Mouse (Mus musculus) heart, postnatal 25 days (tissue): ENCODE results near the gene Rps17. TPM values are rescaled to one million over a fixed set of nuclear protein-coding genes. Genes with fewer than 3 reads are reported as not detected.

Experiments
- total RNA-seq, 2 experiments: library from RNA; stranded (reverse); gene quantifications; 2 replicates each; pipeline ENCODE4 v1.2.3; 2021

Rps17 gene
- total RNA-seq, 2 experiments from 2014 or later = 798 to 858 TPM

Other genes with a start within 250 kb of the Rps17 start
- under 1 TPM; 0.10 to 0.11 TPM for gene Slc28a1, start 230.5 kb downstream of the Rps17 start, total RNA-seq
- 10 to 100 TPM in 1 of 2 experiments, 1 to 10 TPM in 1; 9.7 to 10.1 TPM for gene Pde8a, start 131.7 kb downstream of the Rps17 start, total RNA-seq
- gene Cpeb1, start 110.2 kb upstream of the Rps17 start, total RNA-seq = 10 to 100 TPM in 1 of 2 experiments, 1 to 10 TPM in 1; 7.0 to 12.3 TPM
- not detected for gene Ap3b2, start 148.7 kb upstream of the Rps17 start, total RNA-seq
- not detected for gene BC048679, start 153.0 kb upstream of the Rps17 start, total RNA-seq
- 100 to 1,000 TPM; 300 to 302 TPM for gene Fsd2, start 221.7 kb upstream of the Rps17 start, total RNA-seq
- gene Whamm, start 226.0 kb upstream of the Rps17 start, total RNA-seq = 1 to 10 TPM; 8.2 to 9.4 TPM